12 mouse cellular contexts compared by ENCODE assay signal in the genomic region with DNA sequence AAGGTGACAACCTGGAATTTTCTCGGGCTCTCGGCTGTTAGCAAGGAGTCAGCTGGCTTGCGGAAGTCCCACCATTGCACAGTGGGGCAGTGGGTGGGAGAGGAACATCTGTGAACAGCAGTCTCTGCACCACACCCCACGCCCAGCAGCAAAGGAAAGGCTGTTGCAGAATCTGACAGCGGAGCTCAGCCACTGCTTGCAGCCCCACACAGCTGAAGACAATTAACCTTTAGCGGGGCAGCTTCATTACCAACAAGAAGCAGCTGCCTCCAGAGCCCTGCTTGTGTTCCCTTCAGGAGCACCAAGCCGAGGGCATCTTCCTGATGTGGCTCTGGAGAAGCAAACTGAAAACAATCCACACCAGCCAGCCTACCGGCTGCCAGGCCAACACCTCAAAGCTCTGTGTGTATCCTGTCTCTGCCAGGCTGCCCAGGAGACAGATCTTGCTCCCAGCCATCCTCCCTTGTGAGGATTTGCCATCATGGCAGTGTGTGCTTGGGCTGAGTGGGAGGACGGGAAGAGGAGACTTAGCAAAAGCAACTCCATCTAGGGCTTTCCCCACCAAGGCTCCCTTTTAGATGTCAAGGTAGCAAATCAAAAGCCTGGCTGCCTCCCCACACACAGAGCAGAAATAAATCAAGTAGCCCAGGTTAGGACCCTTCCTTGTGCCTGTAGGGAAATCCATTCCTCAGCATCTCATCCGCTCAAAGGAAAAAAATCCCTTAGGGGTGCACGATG.
DNase-seq lines count a peak whose midpoint lies in the region; ATAC-seq lines count a peak whose summit lies in the region.
"Had no signal": no experiment of that assay in that cellular context is flagged by ENCODE, and none has a peak within 500 bp of the region (broad histone marks: within the 10 kb centered on the region; RNA-seq: fewer than 3 reads in every experiment).

No protein-coding gene starts in this region.

- no peaks in the 10 kb centered on the region for H3K36me3 ChIP-seq in kidney, embryonic 15.5 days
- H3K36me3 ChIP-seq in embryonic facial prominence, embryonic 12.5 days: no peaks in the 10 kb centered on the region
- no peaks in the 10 kb centered on the region for H3K36me3 ChIP-seq in hindbrain, embryonic 15.5 days
- H3K36me3 ChIP-seq in midbrain, embryonic 16.5 days (ENCODE audit: control insufficient read depth, insufficient read depth, low read length): no peaks in the 10 kb centered on the region
- H3K36me3 ChIP-seq: heart, embryonic 15.5 days; liver, embryonic 12.5 days; neural tube, embryonic 12.5 days had no signal

- DNase-seq in kidney, adult 9 months: no peak
- DNase-seq in adrenal gland, postnatal 25 days: no peak
- DNase-seq in cerebellum, postnatal 25 days: no peak
- DNase-seq in cerebellum, adult 9-11 months: no peak
- DNase-seq: B cell, adult 2 months had no signal

- peak; percentile 67 for ATAC-seq in kidney, embryonic 15.5 days (replicated peaks; ENCODE audit: low FRiP score)
- peak; percentile 31; the same call in 1 of the 2 replicates for ATAC-seq in embryonic facial prominence, embryonic 12.5 days (ENCODE audit: insufficient number of reproducible peaks, insufficient read depth, low FRiP score, low TSS enrichment)
- ATAC-seq in hindbrain, embryonic 15.5 days (ENCODE audit: low FRiP score, low read depth): no peak
- ATAC-seq in midbrain, embryonic 16.5 days: 0 out of 2 replicates have a peak, but pooled peaks have one; percentile 33
- ATAC-seq: liver, embryonic 12.5 days had no signal

- peaks cover 55% of the 10 kb centered on the region for H3K4me1 ChIP-seq in kidney, embryonic 15.5 days
- peaks cover 26% of the 10 kb centered on the region for H3K4me1 ChIP-seq in embryonic facial prominence, embryonic 12.5 days
- peaks cover 33% of the 10 kb centered on the region for H3K4me1 ChIP-seq in hindbrain, embryonic 15.5 days (replicated peaks)
- peaks cover 12% of the 10 kb centered on the region; the same call in 1 of the 2 replicates for H3K4me1 ChIP-seq in midbrain, embryonic 16.5 days (ENCODE audit: control insufficient read depth, insufficient read depth, low read length)
- H3K4me1 ChIP-seq: heart, embryonic 15.5 days; liver, embryonic 12.5 days had no signal

- H3K4me2 ChIP-seq in kidney, embryonic 15.5 days: peak overlapping the region; percentile 14; the same call in 1 of the 2 replicates
- H3K4me2 ChIP-seq in embryonic facial prominence, embryonic 12.5 days (replicated peaks): peak overlapping the region; percentile 26; the same call in 1 of the 2 replicates
- H3K4me2 ChIP-seq in hindbrain, embryonic 15.5 days: no peak overlapping the region
- no peak overlapping the region for H3K4me2 ChIP-seq in midbrain, embryonic 16.5 days (ENCODE audit: low read length)
- H3K4me2 ChIP-seq: heart, embryonic 15.5 days; liver, embryonic 12.5 days; neural tube, embryonic 12.5 days had no signal

- H3K27me3 ChIP-seq in kidney, embryonic 15.5 days: no peaks in the 10 kb centered on the region
- H3K27me3 ChIP-seq in embryonic facial prominence, embryonic 12.5 days: no peaks in the 10 kb centered on the region
- H3K27me3 ChIP-seq in hindbrain, embryonic 15.5 days: no peaks in the 10 kb centered on the region
- no peaks in the 10 kb centered on the region for H3K27me3 ChIP-seq in midbrain, embryonic 16.5 days (ENCODE audit: control insufficient read depth, insufficient read depth, low read depth, low read length)
- H3K27me3 ChIP-seq: neural tube, embryonic 12.5 days had no signal

- 16% methylated on average over 11 of the region's 11 CpGs for WGBS in kidney, embryonic 15.5 days
- 22% methylated on average over 11 of the region's 11 CpGs for WGBS in embryonic facial prominence, embryonic 12.5 days
- 35% methylated on average over 11 of the region's 11 CpGs for WGBS in hindbrain, embryonic 15.5 days
- WGBS in midbrain, embryonic 16.5 days: 38% methylated on average over 11 of the region's 11 CpGs

- H3K9ac ChIP-seq in kidney, embryonic 15.5 days: 0 out of 2 replicates have a peak overlapping the region, but pooled peaks have one; percentile 11
- H3K9ac ChIP-seq in embryonic facial prominence, embryonic 12.5 days: no peak overlapping the region
- no peak overlapping the region for H3K9ac ChIP-seq in hindbrain, embryonic 15.5 days
- no peak overlapping the region for H3K9ac ChIP-seq in midbrain, embryonic 16.5 days (ENCODE audit: low read depth, low read length)
- H3K9ac ChIP-seq: heart, embryonic 15.5 days; liver, embryonic 12.5 days; neural tube, embryonic 12.5 days had no signal

- no peaks in the 10 kb centered on the region for H3K9me3 ChIP-seq in kidney, embryonic 15.5 days (replicated peaks)
- no peaks in the 10 kb centered on the region for H3K9me3 ChIP-seq in embryonic facial prominence, embryonic 12.5 days
- H3K9me3 ChIP-seq in hindbrain, embryonic 15.5 days: no peaks in the 10 kb centered on the region
- no peaks in the 10 kb centered on the region for H3K9me3 ChIP-seq in midbrain, embryonic 16.5 days (replicated peaks; ENCODE audit: control insufficient read depth, low read length, poor library complexity, severe bottlenecking)
- H3K9me3 ChIP-seq: heart, embryonic 15.5 days; liver, embryonic 12.5 days; neural tube, embryonic 12.5 days had no signal

- peak overlapping the region; percentile 81 for H3K27ac ChIP-seq in kidney, embryonic 15.5 days
- H3K27ac ChIP-seq in embryonic facial prominence, embryonic 12.5 days: peak overlapping the region; percentile 58; the same call in 1 of the 2 replicates
- H3K27ac ChIP-seq in hindbrain, embryonic 15.5 days (replicated peaks): 0 out of 2 replicates have a peak overlapping the region, but pooled peaks have one; percentile 18
- 0 out of 2 replicates have a peak overlapping the region, but pooled peaks have one; percentile 30 for H3K27ac ChIP-seq in midbrain, embryonic 16.5 days (ENCODE audit: low read length)
- H3K27ac ChIP-seq: heart, embryonic 15.5 days; liver, embryonic 12.5 days; neural tube, embryonic 12.5 days had no signal

- H3K4me3 ChIP-seq in kidney, embryonic 15.5 days (replicated peaks): no peak overlapping the region
- no peak overlapping the region for H3K4me3 ChIP-seq in embryonic facial prominence, embryonic 12.5 days
- H3K4me3 ChIP-seq in hindbrain, embryonic 15.5 days: no peak overlapping the region
- no peak overlapping the region for H3K4me3 ChIP-seq in midbrain, embryonic 16.5 days (ENCODE audit: low read depth, low read length)
- H3K4me3 ChIP-seq: heart, embryonic 15.5 days; liver, embryonic 12.5 days; neural tube, embryonic 12.5 days had no signal

Comparison
In these comparisons a context has a peak if more than half of its experiments do, and no peak if none do; other contexts are left out.
1. H3K27ac ChIP-seq: peak in every context shown above with its lines; median percentile 81 in kidney, embryonic 15.5 days; 58 in embryonic facial prominence, embryonic 12.5 days; 30 in midbrain, embryonic 16.5 days; 18 in hindbrain, embryonic 15.5 days.
2. H3K4me2 ChIP-seq: peak in kidney, embryonic 15.5 days (single experiment) and embryonic facial prominence, embryonic 12.5 days (single experiment); none in hindbrain, embryonic 15.5 days (single experiment) and midbrain, embryonic 16.5 days (single experiment).